Mouse (Mus musculus) frontal cortex, adult (tissue): Measurements from ENCODE around the gene Galns.
A peak's percentile ranks its signal among the peaks of the same experiment; 100 is the strongest.

ENCODE experiments used
- ATAC-seq: cut with Nextera tagmentation; 2 replicates; pipeline ENCODE4 v1.9.2; 2017; ENCODE audit warnings: mild to moderate bottlenecking, moderate library complexity, mixed read lengths; ENCODE audit not compliant: low TSS enrichment

Gene Galns

GRCm38 (mm10) chr8:122568109-122568504 is 43.2 kb downstream of the Galns start:
- peak; percentile 30 for ATAC-seq

GRCm38 (mm10) chr8:122567361-122568108 is 43.7 kb downstream of the Galns start, which contains the start of gene Cdt1:
TSS of gene Cdt1 (plus strand) at chr8:122568015.
- ATAC-seq: peak; percentile 96

GRCm38 (mm10) chr8:122566766-122567165 is 44.5 kb downstream of the Galns start:
- ATAC-seq: no peak

GRCm38 (mm10) chr8:122564363-122565352 is 46.6 kb downstream of the Galns start:
- ATAC-seq: no peak

GRCm38 (mm10) chr8:122561199-122561598 is 50.1 kb downstream of the Galns start:
- no peak; the same call in 1 of the 2 replicates for ATAC-seq

- ATAC-seq: no peak
Observed at GRCm38 (mm10) chr8:122558671-122559349, 52.5 kb downstream of the Galns start.

GRCm38 (mm10) chr8:122557248-122558038 is 53.8 kb downstream of the Galns start:
- ATAC-seq: no peak

GRCm38 (mm10) chr8:122556030-122557009 is 54.9 kb downstream of the Galns start:
- ATAC-seq: no peak

- peak; percentile 56; the same call in 1 of the 2 replicates for ATAC-seq
Observed at GRCm38 (mm10) chr8:122554786-122555185, 56.5 kb downstream of the Galns start.

GRCm38 (mm10) chr8:122551265-122552051 is 59.8 kb downstream of the Galns start, which contains the start of gene Piezo1:
TSS of gene Piezo1 (minus strand) at chr8:122551329.
- 0 out of 2 replicates have a peak, but pooled peaks have one; percentile 25 for ATAC-seq

- ATAC-seq: no peak
Observed at GRCm38 (mm10) chr8:122550995-122551264, 60.3 kb downstream of the Galns start.

GRCm38 (mm10) chr8:122550234-122550994 is 60.8 kb downstream of the Galns start:
- no peak for ATAC-seq

GRCm38 (mm10) chr8:122548891-122549439 is 62.3 kb downstream of the Galns start:
- ATAC-seq: peak; percentile 62; the same call in 1 of the 2 replicates

GRCm38 (mm10) chr8:122548331-122548730 is 62.9 kb downstream of the Galns start:
- ATAC-seq: no peak

- ATAC-seq: no peak
Observed at GRCm38 (mm10) chr8:122547815-122548214, 63.4 kb downstream of the Galns start.

GRCm38 (mm10) chr8:122546811-122547453 is 64.3 kb downstream of the Galns start:
- ATAC-seq: no peak

GRCm38 (mm10) chr8:122546066-122546755 is 65.1 kb downstream of the Galns start:
- no peak for ATAC-seq
